In genomic region chr17:8749426-8749825, GRCm38 (mm10) we compare ENCODE assay signal across 18 mouse cellular contexts.
"Had no signal": no experiment of that assay in that cellular context is flagged by ENCODE, and none has a peak within 500 bp of the region (broad histone marks: within the 10 kb centered on the region; RNA-seq: fewer than 3 reads in every experiment).

No protein-coding gene starts in this region.

- ATAC-seq: midbrain, embryonic 16.5 days had no signal

- H3K4me2 ChIP-seq: lung, embryonic 14.5 days; midbrain, embryonic 12.5 days; neural tube, embryonic 13.5 days; neural tube, embryonic 15.5 days; stomach, embryonic 15.5 days had no signal

- H3K4me3 ChIP-seq: megakaryocyte, embryonic 14.5 days; midbrain, embryonic 12.5 days; myocyte; neural tube, embryonic 13.5 days; neural tube, embryonic 15.5 days; stomach, embryonic 15.5 days had no signal

- H3K27ac ChIP-seq: midbrain, embryonic 12.5 days; neural tube, embryonic 13.5 days; neural tube, embryonic 15.5 days; stomach, embryonic 15.5 days; stomach, postnatal 0 days had no signal

- H3K4me1 ChIP-seq: megakaryocyte, embryonic 14.5 days; midbrain, embryonic 12.5 days; neural tube, embryonic 13.5 days; neural tube, embryonic 15.5 days; stomach, embryonic 15.5 days had no signal

- H3K9me3 ChIP-seq: megakaryocyte, embryonic 14.5 days; midbrain, embryonic 12.5 days; neural tube, embryonic 13.5 days; neural tube, embryonic 15.5 days; stomach, embryonic 15.5 days had no signal

- H3K36me3 ChIP-seq: midbrain, embryonic 12.5 days; neural tube, embryonic 13.5 days; neural tube, embryonic 15.5 days; stomach, embryonic 15.5 days had no signal

- H3K27me3 ChIP-seq: midbrain, embryonic 12.5 days; neural tube, embryonic 13.5 days; neural tube, embryonic 15.5 days; stomach, embryonic 15.5 days had no signal

- H3K9ac ChIP-seq: lung, embryonic 14.5 days; midbrain, embryonic 12.5 days; neural tube, embryonic 13.5 days; neural tube, embryonic 15.5 days; stomach, embryonic 15.5 days had no signal

- DNase-seq: lung, adult 18-20 months; lung, embryonic 14.5 days; lung, postnatal 10 days; lung, postnatal 4 days; midbrain, embryonic 14.5 days; retina, postnatal 1 day; right cerebral cortex, postnatal 14 days; thymus, adult 2 months; thymus, postnatal 25 days; thymus, postnatal 4 days had no signal
